Mouse (Mus musculus) forelimb bud, embryonic 11.5 days (tissue): ENCODE measurements around the gene Suclg1.

Experiments
- DNase-seq: peaks from one replicate; pipeline ENCODE4 v3.0.0-alpha.2; 2012; ENCODE audit warnings: low read depth, low spot score

Suclg1 gene

DNA sequence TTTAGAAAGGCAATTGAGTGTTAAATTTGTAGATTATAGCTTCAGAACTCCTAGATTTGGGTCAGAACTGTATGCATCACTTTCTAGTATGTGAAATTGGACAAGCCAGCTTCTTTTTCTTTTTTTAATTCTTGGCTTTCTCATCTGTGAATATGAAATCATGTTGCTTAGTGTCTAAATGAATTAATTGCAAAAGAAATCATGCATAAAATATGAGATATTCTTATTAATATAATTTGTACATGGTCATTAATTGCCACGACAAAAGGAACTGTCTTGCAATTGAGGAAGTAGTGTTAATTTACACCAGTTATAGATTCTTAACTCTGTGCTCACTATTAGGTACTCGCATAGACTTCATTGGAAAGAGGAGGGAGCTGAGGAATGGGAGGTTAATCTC is 74.1 kb downstream of the Suclg1 start:
- DNase-seq: no peak
